Mouse (Mus musculus) embryonic facial prominence, embryonic 13.5 days (tissue): ENCODE measurements around the gene Zfp704. TPM values are rescaled to one million over a fixed set of nuclear protein-coding genes. Genes with fewer than 3 reads are reported as not detected.

Source experiments
- ATAC-seq: fragments of 200-750 bp; cut with Nextera tagmentation; 2 replicates; pipeline ENCODE4 v1.8.0; 2017; ENCODE audit warnings: low read depth; ENCODE audit not compliant: insufficient number of reproducible peaks, insufficient read depth, low FRiP score, low TSS enrichment
- H3K27ac ChIP-seq: fragments of 300-500 bp; sonication (generic); 2 replicates; pipeline ENCODE4 v1.5.1; 2015; ENCODE audit warnings: moderate library complexity, mild to moderate bottlenecking, inconsistent platforms
- H3K27me3 ChIP-seq: fragments of 300-500 bp; sonication (generic); 2 replicates; pipeline ENCODE4 v1.6.1; 2015; ENCODE audit warnings: mild to moderate bottlenecking, inconsistent platforms
- H3K36me3 ChIP-seq: fragments of 300-500 bp; sonication (generic); 2 replicates; pipeline ENCODE4 v1.6.1; 2015; ENCODE audit warnings: mild to moderate bottlenecking, inconsistent platforms
- H3K4me1 ChIP-seq: fragments of 300-500 bp; sonication (generic); 2 replicates; pipeline ENCODE4 v1.6.1; 2015; ENCODE audit warnings: inconsistent platforms
- H3K4me2 ChIP-seq: fragments of 300-500 bp; sonication (generic); 2 replicates; pipeline ENCODE4 v1.6.1; 2015; ENCODE audit warnings: moderate library complexity, mild to moderate bottlenecking, inconsistent platforms
- H3K4me3 ChIP-seq: fragments of 300-500 bp; sonication (generic); 2 replicates; pipeline ENCODE4 v1.5.1; 2015; ENCODE audit warnings: mild to moderate bottlenecking, inconsistent platforms
- H3K9ac ChIP-seq: fragments of 300-500 bp; sonication (generic); 2 replicates; pipeline ENCODE4 v1.6.1; 2015; ENCODE audit warnings: mild to moderate bottlenecking, inconsistent platforms
- H3K9me3 ChIP-seq: fragments of 300-500 bp; sonication (generic); 2 replicates; pipeline ENCODE4 v1.6.1; 2016; ENCODE audit warnings: inconsistent platforms
- WGBS: fragments of 180-500 bp; shearing (Covaris S2); methylation state at CpG from one replicate; pipeline ENCODE4 v1.1.7; 2015; ENCODE audit warnings: mixed read lengths; 5-methylcytosine and 5-hydroxymethylcytosine counted together
- polyA plus RNA-seq: library from polyadenylated mRNA; unstranded; fragments of >200 nt; fragmentation: Nextera tagmentation; extraction: Ambion mirVana; gene quantifications from 2 replicates; pipeline ENCODE4 v1.2.1, GENCODE M21; 2015

Gene Zfp704
- polyA plus RNA-seq, 1 experiment from 2014 or later: 10.0 TPM

DNA sequence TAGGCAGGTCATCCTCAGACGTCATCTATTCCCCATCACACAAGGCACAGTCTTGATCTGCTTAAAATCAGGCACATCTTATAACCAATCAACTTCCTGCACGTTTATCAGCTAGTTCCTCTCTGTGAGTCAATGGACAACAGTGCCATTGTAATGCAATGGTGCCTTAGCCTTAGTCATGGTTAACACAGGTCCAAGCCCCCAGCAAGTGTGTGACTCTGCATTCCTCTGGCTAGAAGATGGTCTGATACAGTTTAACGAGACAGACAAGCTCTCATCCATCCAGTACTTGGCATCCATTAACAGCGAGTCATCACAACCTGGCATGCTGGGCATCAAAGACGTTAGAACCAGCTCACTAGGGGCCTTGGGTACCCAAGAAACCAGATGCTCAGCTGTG lies 85.5 kb downstream of the Zfp704 start:
- H3K27me3 ChIP-seq: no peaks in the 10 kb centered on the region
- no peaks in the 10 kb centered on the region for H3K9me3 ChIP-seq
- no peak for ATAC-seq
- no peak overlapping the region for H3K4me3 ChIP-seq
- H3K27ac ChIP-seq: no peak overlapping the region
- H3K4me1 ChIP-seq: peaks cover 47% of the 10 kb centered on the region
- H3K36me3 ChIP-seq: no peaks in the 10 kb centered on the region
- H3K9ac ChIP-seq: no peak overlapping the region
- WGBS: 33% methylated on average over 5 of the region's 5 CpGs
- no peak overlapping the region for H3K4me2 ChIP-seq

DNA sequence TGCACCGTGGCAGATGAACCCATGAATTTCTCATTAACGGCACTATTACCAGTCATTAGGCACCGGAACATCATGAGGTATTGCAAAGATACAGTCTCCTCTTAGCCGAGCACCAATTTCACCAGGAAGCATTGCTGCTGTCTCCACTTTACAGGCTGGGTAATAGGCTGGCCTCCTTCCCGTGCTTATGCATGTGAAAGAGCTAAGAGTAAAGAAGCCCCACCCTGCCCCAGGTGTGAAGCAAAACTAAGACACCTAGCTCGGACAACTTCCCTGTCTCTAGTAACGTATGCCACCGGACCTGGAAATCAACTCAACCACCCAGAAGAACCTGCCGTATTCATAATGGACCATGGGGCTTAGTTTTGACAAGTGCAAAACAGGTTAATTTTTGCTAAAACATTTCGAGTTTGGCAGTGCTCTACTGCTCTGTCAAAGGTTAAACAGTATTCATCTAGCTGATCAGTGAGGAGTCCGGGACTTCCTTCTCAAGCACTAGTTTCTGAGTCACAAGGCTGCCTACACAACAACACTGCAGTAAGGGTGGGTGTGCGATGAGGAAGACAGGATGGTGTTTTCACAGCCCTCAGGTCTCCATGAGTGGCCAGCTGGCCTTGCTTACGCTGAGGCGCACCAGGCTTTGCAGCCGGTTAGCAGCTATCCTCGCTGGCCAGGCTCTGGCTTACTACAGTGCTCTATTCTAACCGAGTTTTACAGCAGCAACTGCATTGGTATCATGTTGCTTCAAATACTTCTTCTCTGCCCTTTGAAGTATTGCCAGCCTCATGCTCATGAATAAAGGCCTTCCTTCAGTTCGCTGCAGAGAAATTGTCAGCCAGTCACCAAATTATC lies 86.6 kb downstream of the Zfp704 start:
- no peak overlapping the region for H3K9ac ChIP-seq
- H3K36me3 ChIP-seq: no peaks in the 10 kb centered on the region
- H3K4me2 ChIP-seq: peak overlapping the region; percentile 14; the same call in 1 of the 2 replicates
- no peak overlapping the region for H3K4me3 ChIP-seq
- ATAC-seq: 0 out of 2 replicates have a peak, but pooled peaks have one; percentile 11
- no peaks in the 10 kb centered on the region for H3K9me3 ChIP-seq
- H3K27ac ChIP-seq: peak overlapping the region; percentile 71; the same call in 1 of the 2 replicates
- WGBS: 47% methylated on average over 18 of the region's 18 CpGs
- H3K4me1 ChIP-seq: peaks cover 58% of the 10 kb centered on the region
- no peaks in the 10 kb centered on the region for H3K27me3 ChIP-seq

DNA sequence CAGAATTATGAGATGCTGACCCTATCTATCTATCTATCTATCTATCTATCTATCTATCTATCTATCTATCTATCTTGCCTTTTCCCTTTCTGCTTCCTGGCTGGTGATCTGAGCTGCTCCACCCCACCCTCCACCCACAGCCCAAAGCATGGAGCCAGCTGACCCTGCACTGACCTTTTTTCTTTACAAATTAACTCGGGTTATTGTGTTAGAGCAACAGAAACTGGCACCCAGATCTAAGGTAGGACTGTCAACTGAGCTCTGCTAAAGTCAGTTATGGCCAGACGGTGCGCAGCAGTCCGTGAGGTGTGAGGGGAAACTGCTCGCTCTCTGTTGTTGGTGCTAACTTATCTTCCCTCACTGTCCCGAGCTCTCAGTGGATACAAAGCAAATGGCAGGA lies 87.9 kb downstream of the Zfp704 start:
- Histone ChIP-seq H3K27ac (no peak overlapping the region), H3K4me2 (no peak overlapping the region), H3K27me3 (no peaks in the 10 kb centered on the region), H3K4me1 (peaks cover 70% of the 10 kb centered on the region), H3K9me3 (no peaks in the 10 kb centered on the region), H3K9ac (no peak overlapping the region), H3K36me3 (no peaks in the 10 kb centered on the region), H3K4me3 (no peak overlapping the region)
- 67% methylated on average over 6 of the region's 6 CpGs for WGBS
- ATAC-seq: no peak

GRCm38 (mm10) chr3:9520728-9521054 lies 89.2 kb downstream of the Zfp704 start:
- no peak for ATAC-seq
- WGBS: 30% methylated on average over 7 of the region's 7 CpGs
- Histone ChIP-seq H3K4me3 (no peak overlapping the region), H3K4me2 (peak overlapping the region; percentile 42), H3K9ac (no peak overlapping the region), H3K27me3 (no peaks in the 10 kb centered on the region), H3K9me3 (no peaks in the 10 kb centered on the region), H3K36me3 (no peaks in the 10 kb centered on the region), H3K4me1 (peaks cover 79% of the 10 kb centered on the region), H3K27ac (peak overlapping the region; percentile 89)

DNA sequence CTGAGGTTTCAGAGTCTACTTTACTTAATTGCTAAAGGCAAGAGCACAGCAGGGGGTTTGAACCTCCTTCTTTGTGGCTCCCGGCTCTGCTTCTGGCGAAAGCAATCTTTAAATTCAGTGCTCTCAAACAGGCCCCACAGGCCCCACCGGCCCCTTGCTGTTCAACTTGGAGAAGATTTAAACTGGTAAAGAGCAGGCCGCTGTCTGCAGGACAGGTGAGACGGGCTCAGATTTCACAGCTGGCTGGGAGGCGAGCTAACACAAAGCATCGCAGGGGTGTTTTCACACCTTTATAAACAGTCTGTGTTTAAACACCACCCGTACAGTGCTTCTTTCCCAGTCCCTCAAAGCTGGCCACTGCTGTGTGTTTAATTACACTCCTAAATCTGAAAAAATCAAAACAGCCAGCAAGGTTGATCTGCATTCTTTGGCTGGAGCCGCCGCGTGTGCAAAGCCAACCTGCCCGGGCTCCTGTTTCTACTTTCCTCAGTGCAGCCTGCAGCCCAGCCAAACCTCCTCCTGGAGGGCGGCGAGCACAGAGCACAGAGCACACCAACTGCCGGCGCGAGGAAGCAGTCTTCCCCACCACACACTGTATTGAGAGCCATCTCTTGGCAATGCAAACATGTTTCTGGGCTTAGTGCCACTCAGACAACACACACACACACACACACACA lies 89.7 kb downstream of the Zfp704 start:
- peak overlapping the region; percentile 89 for H3K27ac ChIP-seq
- peaks cover 82% of the 10 kb centered on the region for H3K4me1 ChIP-seq
- 0 out of 2 replicates have a peak overlapping the region, but pooled peaks have one; percentile 7 for H3K9ac ChIP-seq
- no peaks in the 10 kb centered on the region for H3K9me3 ChIP-seq
- no peaks in the 10 kb centered on the region for H3K27me3 ChIP-seq
- no peaks in the 10 kb centered on the region for H3K36me3 ChIP-seq
- ATAC-seq: peak; percentile 89
- WGBS: 5% methylated on average over 17 of the region's 17 CpGs
- peak overlapping the region; percentile 42 for H3K4me2 ChIP-seq
- no peak overlapping the region for H3K4me3 ChIP-seq

- no peaks in the 10 kb centered on the region for H3K27me3 ChIP-seq
- H3K36me3 ChIP-seq: no peaks in the 10 kb centered on the region
- peaks cover 81% of the 10 kb centered on the region for H3K4me1 ChIP-seq
- WGBS: 51% methylated on average over 4 of the region's 4 CpGs
- ATAC-seq: no peak
- no peak overlapping the region for H3K4me3 ChIP-seq
- peak overlapping the region; percentile 42; the same call in 1 of the 2 replicates for H3K4me2 ChIP-seq
- no peak overlapping the region for H3K9ac ChIP-seq
- H3K27ac ChIP-seq: peak overlapping the region; percentile 89
- no peaks in the 10 kb centered on the region for H3K9me3 ChIP-seq
These were observed 90.4 kb downstream of the Zfp704 start for GRCm38 (mm10) chr3:9519491-9519890.

- H3K9ac ChIP-seq: no peak overlapping the region
- H3K36me3 ChIP-seq: no peaks in the 10 kb centered on the region
- no peak overlapping the region for H3K4me3 ChIP-seq
- no peak overlapping the region for H3K4me2 ChIP-seq
- no peak for ATAC-seq
- peak overlapping the region; percentile 89; the same call in 1 of the 2 replicates for H3K27ac ChIP-seq
- H3K9me3 ChIP-seq: no peaks in the 10 kb centered on the region
- peaks cover 77% of the 10 kb centered on the region for H3K4me1 ChIP-seq
- H3K27me3 ChIP-seq: no peaks in the 10 kb centered on the region
- 84% methylated on average over 7 of the region's 7 CpGs for WGBS
These were observed 90.9 kb downstream of the Zfp704 start for GRCm38 (mm10) chr3:9518936-9519335.

DNA sequence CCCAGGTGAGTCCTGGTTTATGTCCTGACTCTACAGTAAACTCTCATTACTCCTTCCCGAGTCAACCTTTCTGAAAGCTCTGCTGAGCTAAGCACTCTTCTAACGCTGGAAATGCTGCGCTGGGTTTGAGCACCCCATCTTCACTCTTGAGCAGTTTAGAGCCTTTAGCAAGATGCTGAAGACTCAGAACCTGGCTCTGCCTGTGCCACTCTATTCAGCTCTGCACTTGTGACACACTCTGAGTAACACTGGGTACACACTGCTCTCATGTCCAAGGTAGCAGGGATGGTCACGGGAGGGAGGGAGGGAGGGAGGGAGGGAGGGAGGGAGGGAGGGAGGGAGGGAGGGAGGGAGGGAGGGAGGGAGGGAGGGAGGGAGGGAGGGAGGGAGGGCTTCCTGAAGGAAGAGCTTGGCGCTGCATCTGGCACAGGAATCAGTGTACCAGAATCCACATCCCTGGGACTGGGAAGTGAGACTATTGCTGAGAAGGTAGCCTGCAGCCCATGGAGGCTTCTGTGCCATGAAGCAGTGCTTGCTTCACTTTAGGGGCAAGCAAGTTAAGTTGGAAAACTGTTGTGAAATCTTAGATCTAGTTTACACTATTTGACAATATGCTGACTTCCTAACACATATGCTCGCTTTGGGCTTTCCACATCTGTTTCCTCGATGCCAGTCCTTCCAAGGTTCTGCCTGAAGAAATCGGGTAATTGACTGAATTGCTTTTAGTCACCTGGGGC lies 93.6 kb downstream of the Zfp704 start:
- Histone ChIP-seq H3K9me3 (no peaks in the 10 kb centered on the region), H3K4me1 (peaks cover 54% of the 10 kb centered on the region)
- 57% methylated on average over 8 of the region's 8 CpGs for WGBS

GRCm38 (mm10) chr3:9515527-9515926 lies 94.4 kb downstream of the Zfp704 start:
- H3K36me3 ChIP-seq: no peaks in the 10 kb centered on the region
- H3K9me3 ChIP-seq: no peaks in the 10 kb centered on the region
- H3K4me2 ChIP-seq: no peak overlapping the region
- 76% methylated on average over 8 of the region's 8 CpGs for WGBS
- no peaks in the 10 kb centered on the region for H3K27me3 ChIP-seq
- H3K4me1 ChIP-seq: peaks cover 46% of the 10 kb centered on the region
- no peak for ATAC-seq
- H3K27ac ChIP-seq: no peak overlapping the region
- no peak overlapping the region for H3K4me3 ChIP-seq
- H3K9ac ChIP-seq: no peak overlapping the region

More for the DNA sequence above, 93.6 kb downstream of the Zfp704 start:
- Histone ChIP-seq H3K4me2 (no peak overlapping the region), H3K27ac (no peak overlapping the region), H3K4me3 (no peak overlapping the region), H3K36me3 (no peaks in the 10 kb centered on the region), H3K9ac (no peak overlapping the region), H3K27me3 (no peaks in the 10 kb centered on the region)
- ATAC-seq: no peak

GRCm38 (mm10) chr3:9513703-9514110 lies 96.2 kb downstream of the Zfp704 start:
- ATAC-seq: no peak
- WGBS: 62% methylated on average over 7 of the region's 7 CpGs
- no peaks in the 10 kb centered on the region for H3K36me3 ChIP-seq

GRCm38 (mm10) chr3:9512199-9512598 lies 97.7 kb downstream of the Zfp704 start:
- no peak for ATAC-seq
- no peaks in the 10 kb centered on the region for H3K9me3 ChIP-seq
- H3K27me3 ChIP-seq: no peaks in the 10 kb centered on the region
- no peak overlapping the region for H3K9ac ChIP-seq
- H3K4me3 ChIP-seq: no peak overlapping the region
- no peaks in the 10 kb centered on the region for H3K36me3 ChIP-seq
- 94% methylated on average over 10 of the region's 10 CpGs for WGBS
- H3K4me2 ChIP-seq: no peak overlapping the region
- H3K4me1 ChIP-seq: peaks cover 15% of the 10 kb centered on the region
- H3K27ac ChIP-seq: no peak overlapping the region

More at GRCm38 (mm10) chr3:9513703-9514110, 96.2 kb downstream of the Zfp704 start:
- no peak overlapping the region for H3K4me3 ChIP-seq
- no peaks in the 10 kb centered on the region for H3K9me3 ChIP-seq
- H3K4me1 ChIP-seq: peaks cover 28% of the 10 kb centered on the region
- H3K27ac ChIP-seq: no peak overlapping the region
- no peak overlapping the region for H3K9ac ChIP-seq
- H3K4me2 ChIP-seq: no peak overlapping the region
- H3K27me3 ChIP-seq: no peaks in the 10 kb centered on the region
